Mouse (Mus musculus) cerebellum, adult 11-12 months (tissue): ENCODE measurements at regions not wholly inside any gene's neighbourhood (a gene's known extent, or its start where the extent isn't known, plus 50 kb on each side); places are given as distances from the start of the nearest gene placed in this dataset.
"Not testable (repeated sequence)": the region's sequence is repeated elsewhere in the genome, so short reads cannot be mapped to it uniquely, and the experiment has no call there.

Experiments used
- DNase-seq: peaks from one replicate; pipeline ENCODE4 v3.0.0; 2022

GRCm38 (mm10) chr9:86095460-86095859 lies 253.3 kb downstream of the Tpbg start:
- DNase-seq: no peak

DNA sequence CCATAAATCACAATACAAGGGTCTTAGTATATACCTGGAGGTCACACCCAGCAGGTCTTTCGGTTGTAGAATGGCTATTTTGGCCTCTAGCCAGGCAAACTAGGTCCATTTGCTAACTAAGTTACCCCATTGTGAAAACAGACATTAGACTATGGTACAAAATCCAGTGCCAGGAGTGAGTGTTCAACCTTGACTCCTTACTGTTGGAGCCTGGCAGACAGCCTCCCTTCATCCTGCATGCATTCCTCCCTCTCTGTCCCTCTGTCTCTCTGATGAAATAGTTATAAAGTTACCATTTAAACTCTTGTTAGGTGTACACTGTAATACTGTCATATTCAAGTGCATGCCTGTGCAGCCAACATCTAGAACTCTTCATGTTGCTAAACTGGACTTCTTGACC lies 254.1 kb downstream of the Tpbg start:
- no peak for DNase-seq

DNA sequence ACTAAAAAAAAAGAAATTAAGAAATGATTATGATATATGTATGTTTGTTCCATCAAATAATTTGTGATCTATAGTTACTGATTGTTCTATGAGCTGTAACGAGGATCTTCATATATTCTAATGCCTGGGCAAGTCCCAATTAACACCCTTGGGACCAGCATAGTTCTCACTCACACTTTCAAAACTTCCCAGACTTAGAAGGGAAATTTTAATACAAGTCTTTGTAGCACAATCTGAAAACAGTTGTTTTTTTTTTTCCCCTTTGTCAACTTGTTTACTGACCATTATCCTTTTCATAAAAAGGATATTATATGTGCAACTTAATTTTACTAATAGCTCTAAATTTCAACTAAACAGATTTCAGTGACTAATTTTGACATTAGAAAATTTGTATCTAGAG lies 257.1 kb downstream of the Tpbg start:
- DNase-seq: no peak

- DNase-seq: no peak
Observed at GRCm38 (mm10) chr9:86101360-86102086, 259.3 kb downstream of the Tpbg start.

DNA sequence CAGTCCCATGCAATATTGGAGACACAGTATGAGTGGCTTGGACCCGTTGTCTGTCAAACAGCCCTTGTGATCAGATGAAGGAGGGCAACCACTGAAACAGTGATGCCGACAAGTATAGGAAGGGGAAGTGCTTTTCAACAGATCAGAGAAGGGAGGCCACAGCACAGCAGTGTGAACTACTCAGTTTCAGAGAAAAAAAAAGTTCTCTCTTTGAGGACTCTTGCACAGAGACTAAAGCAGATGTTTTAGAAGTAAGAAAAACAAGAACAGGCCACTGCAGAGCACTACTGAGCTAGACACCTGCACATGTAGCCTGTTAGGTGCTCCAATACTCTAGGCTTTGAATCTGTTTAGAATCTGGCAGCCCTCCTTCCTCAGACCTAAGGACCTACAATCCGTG lies 261.4 kb downstream of the Tpbg start:
- DNase-seq: no peak

- no peak for DNase-seq
Observed at GRCm38 (mm10) chr9:86104664-86105063, 262.5 kb downstream of the Tpbg start.

- DNase-seq: no peak
Observed at GRCm38 (mm10) chr9:86105851-86106250, 263.7 kb downstream of the Tpbg start.

DNA sequence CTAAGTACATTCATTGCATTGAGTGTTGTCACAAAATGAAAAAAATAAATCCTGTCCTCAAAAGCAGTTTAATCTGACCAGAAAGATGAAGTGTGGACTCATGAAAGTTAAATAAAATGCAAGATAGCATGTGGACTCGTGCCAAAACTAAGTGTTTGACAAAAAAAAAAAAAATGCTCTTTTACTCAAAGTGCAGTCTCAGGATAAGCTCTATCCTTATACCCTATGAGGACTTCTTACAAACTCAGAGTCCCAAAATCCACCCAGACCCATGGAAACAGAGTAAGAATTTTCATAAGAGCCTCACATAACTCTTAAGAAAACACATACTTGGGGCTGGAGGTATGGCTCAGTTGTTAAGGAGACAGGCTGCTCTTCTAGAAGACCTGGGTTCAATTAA lies 267.7 kb downstream of the Tpbg start:
- no peak for DNase-seq

GRCm38 (mm10) chr9:86119370-86119769 lies 277.2 kb downstream of the Tpbg start:
- no peak for DNase-seq

DNA sequence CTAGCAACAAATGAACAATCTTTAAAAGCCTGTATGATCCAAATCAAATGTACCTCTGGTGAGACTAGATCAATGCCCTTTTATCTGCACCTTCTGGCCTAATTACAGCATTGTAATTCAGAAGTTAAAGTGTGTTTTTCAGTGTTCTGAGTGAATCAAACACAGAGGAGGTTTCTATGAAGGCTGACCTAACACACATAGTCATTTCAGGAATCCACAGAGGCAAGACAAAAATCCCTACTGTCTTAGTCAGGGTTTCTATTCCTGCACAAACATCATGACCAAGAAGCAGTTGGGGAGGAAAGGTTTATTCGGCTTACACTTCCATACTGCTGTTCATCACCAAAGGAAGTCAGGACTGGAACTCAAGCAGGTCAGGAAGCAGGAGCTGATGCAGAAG lies 293.4 kb downstream of the Tpbg start:
- DNase-seq: not testable (repeated sequence)

GRCm38 (mm10) chr9:86145903-86146302 lies 303.7 kb downstream of the Tpbg start:
- no peak for DNase-seq

GRCm38 (mm10) chr9:86160316-86160715 lies 304.4 kb downstream of the Ube2cbp start:
- no peak for DNase-seq

GRCm38 (mm10) chr9:86166362-86167067 lies 298.2 kb downstream of the Ube2cbp start:
- DNase-seq: peak; percentile 87

GRCm38 (mm10) chr9:86170756-86171155 lies 294.0 kb downstream of the Ube2cbp start:
- peak; percentile 49 for DNase-seq

DNA sequence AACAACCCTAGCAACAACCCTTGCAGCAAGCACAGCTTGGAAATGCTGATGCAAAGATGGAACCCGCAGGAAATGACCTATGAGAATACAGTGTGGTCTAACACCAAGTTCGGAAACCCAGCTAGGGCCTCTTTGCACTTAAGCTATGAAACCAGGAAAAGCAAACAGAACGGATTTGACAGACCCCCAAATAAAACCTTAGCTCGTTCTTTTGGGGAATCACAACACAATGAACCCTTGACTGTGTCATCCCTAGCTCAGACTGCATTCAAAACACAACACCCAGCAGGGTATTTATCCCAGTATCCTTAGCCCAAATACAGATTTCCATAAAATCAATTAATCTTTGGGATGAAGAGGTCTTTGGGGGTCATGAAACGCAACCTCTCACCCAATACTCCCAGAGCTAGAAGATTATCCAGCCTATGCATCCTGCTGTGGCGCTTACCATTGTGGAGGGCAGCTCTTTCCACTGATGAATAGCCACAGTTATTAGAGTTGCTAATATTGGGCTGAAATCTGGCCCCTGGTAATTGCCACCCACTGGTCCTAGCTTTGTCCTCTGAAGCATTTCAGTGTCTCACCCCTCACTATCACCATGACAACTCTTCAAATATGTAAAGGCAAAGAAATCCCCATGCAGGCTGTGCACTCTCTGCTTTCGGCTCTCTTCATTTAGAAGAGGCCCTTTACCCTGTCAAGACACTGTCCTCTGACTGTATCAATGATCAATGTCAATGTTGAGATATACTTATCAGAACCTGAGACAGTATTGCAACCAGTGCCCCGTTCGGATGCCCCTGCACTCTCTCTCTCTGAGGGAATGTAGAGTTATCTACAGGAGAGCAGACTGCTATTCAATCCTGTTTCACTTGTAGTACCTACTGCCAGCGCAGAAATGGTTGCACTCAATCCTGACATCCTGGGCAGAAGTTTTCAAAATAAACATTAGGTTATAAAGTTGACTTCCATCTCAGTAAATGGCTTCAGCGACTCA lies 277.7 kb downstream of the Ube2cbp start:
- DNase-seq: no peak

- DNase-seq: no peak
Observed at GRCm38 (mm10) chr9:86188873-86189272, 275.9 kb downstream of the Ube2cbp start.

DNA sequence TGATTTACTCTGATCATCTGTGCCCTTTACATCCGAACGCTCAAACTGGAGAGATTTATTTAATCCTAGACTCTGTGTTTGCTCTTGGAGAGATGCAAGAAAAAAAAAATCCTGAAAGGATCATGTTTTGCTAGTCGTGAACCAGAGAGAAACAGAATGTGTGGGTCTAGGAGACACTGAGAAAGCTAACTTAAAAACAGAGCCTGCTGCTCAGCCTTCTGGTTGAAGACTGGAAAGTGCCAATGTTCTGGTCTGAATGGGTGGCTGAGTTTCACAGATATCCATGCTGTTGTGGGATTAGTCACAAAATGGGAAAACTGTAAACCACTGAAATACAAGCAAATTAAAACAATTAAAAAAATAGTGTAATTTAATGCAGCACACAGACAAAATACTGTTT lies 259.7 kb downstream of the Ube2cbp start:
- DNase-seq: no peak

DNA sequence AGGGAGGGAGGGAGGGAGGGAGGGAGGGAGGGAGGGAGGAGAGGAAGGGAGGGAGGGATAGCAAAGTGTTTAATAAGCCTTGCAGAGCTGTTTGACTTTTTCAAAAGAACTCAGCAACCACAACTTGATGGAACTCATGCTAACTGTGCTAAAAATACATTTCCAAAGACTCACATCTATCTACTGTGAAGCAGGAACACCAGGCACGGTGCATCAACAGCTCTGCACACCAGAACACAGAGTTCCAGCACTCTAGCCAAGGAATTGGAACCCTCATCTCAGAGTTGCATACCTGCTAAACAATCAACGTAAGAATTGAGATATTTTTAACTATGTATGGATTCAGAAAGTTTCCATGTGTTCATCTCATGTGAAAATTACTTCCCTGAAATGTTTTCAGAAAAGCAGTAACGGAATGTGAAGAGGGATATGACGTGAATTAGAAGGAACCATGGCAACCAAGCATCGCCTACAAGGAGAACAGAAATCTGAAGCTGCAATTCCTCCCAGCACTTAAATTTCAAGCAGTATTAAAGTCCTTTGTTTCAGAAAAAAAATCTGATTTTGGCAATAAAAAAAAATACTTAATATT lies 256.3 kb downstream of the Ube2cbp start:
- DNase-seq: no peak

DNA sequence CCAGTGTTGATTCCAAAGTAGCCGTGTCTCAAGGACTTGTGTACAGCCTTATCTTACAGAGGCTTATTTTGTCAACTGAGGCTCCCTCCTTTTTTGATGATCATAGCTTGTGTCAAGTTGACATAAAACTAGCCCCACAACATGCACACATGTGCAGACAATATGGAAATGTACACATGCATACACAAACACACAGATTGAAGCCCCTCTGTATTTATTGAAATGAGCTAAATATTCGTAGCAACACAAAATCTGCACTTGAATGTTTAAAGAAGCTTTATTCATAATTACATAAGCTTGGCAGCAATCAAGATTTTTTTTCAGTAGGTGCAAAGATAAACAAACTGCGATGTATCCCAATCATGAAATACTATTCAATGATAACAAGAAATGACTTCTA lies 253.5 kb downstream of the Ube2cbp start:
- DNase-seq: no peak

GRCm38 (mm10) chr9:86219669-86220068 lies 245.1 kb downstream of the Ube2cbp start:
- DNase-seq: no peak

DNA sequence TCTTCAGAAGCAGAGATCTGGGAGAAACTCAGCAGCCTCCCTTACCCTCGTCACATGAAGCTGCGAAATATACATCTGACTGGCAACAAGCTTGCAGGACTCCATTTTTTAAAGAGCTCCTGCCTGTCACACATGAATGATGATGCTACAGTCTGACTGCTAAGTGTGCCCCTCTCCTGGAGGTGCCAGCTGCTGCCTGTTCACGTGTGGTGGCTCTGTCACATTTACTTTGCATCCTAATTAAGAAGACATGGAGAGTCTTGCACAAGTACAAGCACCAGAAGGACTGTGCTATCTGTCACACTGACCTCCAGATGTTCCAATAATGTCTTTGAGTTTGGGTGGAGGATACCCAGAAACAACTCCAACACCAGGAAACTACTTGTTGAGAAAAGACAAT lies 240.2 kb downstream of the Ube2cbp start:
- DNase-seq: no peak

DNA sequence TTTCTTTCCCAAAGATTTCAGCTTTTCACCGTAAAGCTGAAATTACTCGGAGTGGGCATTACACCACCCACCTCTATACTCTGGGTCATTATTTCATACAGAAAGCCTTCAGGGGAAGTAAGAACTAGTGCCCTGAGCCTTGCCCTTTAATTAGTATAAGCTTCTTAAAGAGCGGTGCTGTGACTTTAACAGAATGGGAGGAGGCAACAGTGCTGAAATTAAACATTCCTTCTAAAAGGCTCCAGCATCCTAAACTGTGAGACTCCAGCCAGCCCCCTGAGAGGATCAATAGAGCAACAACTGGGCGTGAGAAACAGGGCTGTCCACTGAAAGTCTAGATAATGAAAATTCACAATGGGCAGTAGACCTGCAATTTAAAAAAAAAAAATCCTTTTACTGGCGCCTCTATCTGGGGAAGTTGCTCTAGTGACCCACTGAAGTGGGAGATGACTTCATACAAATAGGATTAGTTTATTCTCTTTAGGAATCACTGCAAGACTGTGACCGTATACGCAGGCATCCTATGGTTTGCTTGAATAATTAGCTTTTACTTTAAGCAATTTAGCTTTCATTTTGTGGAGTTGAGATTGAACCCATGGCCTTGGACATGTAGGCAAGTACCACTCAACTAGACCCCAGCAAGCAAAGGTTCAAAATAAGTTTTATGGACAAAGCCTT lies 233.9 kb downstream of the Ube2cbp start:
- DNase-seq: no peak
